In genomic region chr17:63107515-63107914, GRCm38 (mm10) we compare ENCODE assay signal across 15 mouse cellular contexts.
"Had no signal": no experiment of that assay in that cellular context is flagged by ENCODE, and none has a peak within 500 bp of the region (broad histone marks: within the 10 kb centered on the region; RNA-seq: fewer than 3 reads in every experiment).

No protein-coding gene starts in this region.

- DNase-seq: kidney, adult 11 months; kidney, adult 9 months; kidney, postnatal 36 days; layer of hippocampus, adult 9-11 months; layer of hippocampus, postnatal 36 days; lung, postnatal 14 days; thymus, adult 2 months; thymus, postnatal 25 days had no signal

- H3K36me3 ChIP-seq: limb, embryonic 15.5 days; liver, embryonic 12.5 days; lung, embryonic 15.5 days; stomach, embryonic 15.5 days had no signal

- H3K27ac ChIP-seq: kidney, postnatal 0 days; limb, embryonic 15.5 days; liver, embryonic 12.5 days; lung, embryonic 15.5 days; macrophage; stomach, embryonic 15.5 days had no signal

- H3K4me3 ChIP-seq: limb, embryonic 15.5 days; liver, embryonic 12.5 days; lung, embryonic 15.5 days; megakaryocyte, embryonic 14.5 days; stomach, embryonic 15.5 days had no signal

- H3K9me3 ChIP-seq: limb, embryonic 15.5 days; liver, embryonic 12.5 days; lung, embryonic 15.5 days; megakaryocyte, embryonic 14.5 days; stomach, embryonic 15.5 days had no signal

- ATAC-seq: liver, embryonic 12.5 days had no signal

- H3K4me1 ChIP-seq: limb, embryonic 15.5 days; liver, embryonic 12.5 days; lung, embryonic 15.5 days; megakaryocyte, embryonic 14.5 days; stomach, embryonic 15.5 days had no signal

- H3K27me3 ChIP-seq: limb, embryonic 15.5 days; liver, embryonic 12.5 days; lung, embryonic 15.5 days; megakaryocyte, embryonic 14.5 days; stomach, embryonic 15.5 days had no signal

- H3K9ac ChIP-seq: limb, embryonic 15.5 days; liver, embryonic 12.5 days; lung, embryonic 15.5 days; stomach, embryonic 15.5 days had no signal

- H3K4me2 ChIP-seq: limb, embryonic 15.5 days; liver, embryonic 12.5 days; lung, embryonic 15.5 days; stomach, embryonic 15.5 days had no signal
